ENCODE assay signal across 1 mouse cellular context in genomic region chr14:121797457-121798410, GRCm38 (mm10).
TF ChIP-seq lines count a peak whose summit lies in the region.

Gene Dock9 (minus strand): TSS chr14:121797837.

TF ChIP-seq in MEL, 35 proteins besides CTCF, POLR2A, EP300 and RAD21 (continued from another document):
- TF ChIP-seq POLR2AphosphoS5 (IDR thresholded peaks at IDR 0.05; ENCODE audit: borderline replicate concordance, low read depth, low read length), result no peak
- no peak for TF ChIP-seq ZNF384 (IDR thresholded peaks at IDR 0.05; ENCODE audit: low read depth, low read length)
- no peak for TF ChIP-seq CHD1 (IDR thresholded peaks at IDR 0.05; ENCODE audit: low read depth, low read length)
- peak; percentile 26; the same call in 1 of the 2 replicates for TF ChIP-seq MXI1 (IDR thresholded peaks at IDR 0.05; ENCODE audit: low read depth, low read length)
- no peak for TF ChIP-seq ZMIZ1 (IDR thresholded peaks at IDR 0.05; ENCODE audit: low read depth, low read length)
